Mouse (Mus musculus): ENCODE data around the gene Gm36245. TPM values are rescaled to one million over a fixed set of nuclear protein-coding genes. Genes with fewer than 3 reads are reported as not detected.
"Not testable (repeated sequence)": the region's sequence is repeated elsewhere in the genome, so short reads cannot be mapped to it uniquely, and the experiment has no call there.

The Gm36245 gene
- polyA plus RNA-seq, 1 experiment from 2014 or later, result not detected

GRCm38 (mm10) chr15:77588981-77589380, 10.1 kb upstream of the Gm36245 start:
- no peaks in the 10 kb centered on the region for H3K4me1 ChIP-seq (ENCODE audit: insufficient read depth)
- TF ChIP-seq EP300 (IDR thresholded peaks at IDR 0.05; ENCODE audit: low read depth) (no peak), CTCF (IDR thresholded peaks at IDR 0.05; ENCODE audit: low read depth) (no peak)
- no peak overlapping the region for H3K4me2 ChIP-seq (ENCODE audit: low read depth, low read length)
- no peak overlapping the region for H3K27ac ChIP-seq (ENCODE audit: low read depth)
- no peaks in the 10 kb centered on the region for H3K9me3 ChIP-seq (ENCODE audit: low read length)
- no peaks in the 10 kb centered on the region for H3K27me3 ChIP-seq (ENCODE audit: insufficient read depth, low read length)
- ATAC-seq (no peak), DNase-seq (no peak)
- no peak overlapping the region for H3K9ac ChIP-seq (replicated peaks)
- H3K4me3 ChIP-seq (ENCODE audit: low read depth, low read length), result no peak overlapping the region
- no peaks in the 10 kb centered on the region for H3K36me3 ChIP-seq (replicated peaks; ENCODE audit: insufficient read depth, low read length)

GRCm38 (mm10) chr15:77590881-77591280, 8.2 kb upstream of the Gm36245 start:
- ATAC-seq, result no peak
- Histone ChIP-seq H3K9me3 (ENCODE audit: low read length) (no peaks in the 10 kb centered on the region), H3K36me3 (replicated peaks; ENCODE audit: insufficient read depth, low read length) (no peaks in the 10 kb centered on the region), H3K4me2 (ENCODE audit: low read depth, low read length) (no peak overlapping the region), H3K4me1 (ENCODE audit: insufficient read depth) (no peaks in the 10 kb centered on the region), H3K27me3 (ENCODE audit: insufficient read depth, low read length) (no peaks in the 10 kb centered on the region), H3K4me3 (ENCODE audit: low read depth, low read length) (no peak overlapping the region), H3K9ac (replicated peaks) (no peak overlapping the region), H3K27ac (ENCODE audit: low read depth) (no peak overlapping the region)
- DNase-seq, result no peak
- WGBS (ENCODE audit: insufficient replicate concordance), result 57% methylated on average over 2 of the region's 2 CpGs
- no peak for TF ChIP-seq CTCF (IDR thresholded peaks at IDR 0.05; ENCODE audit: low read depth)
- no peak for TF ChIP-seq EP300 (IDR thresholded peaks at IDR 0.05; ENCODE audit: low read depth)

- H3K9ac ChIP-seq (replicated peaks), result no peak overlapping the region
- no peaks in the 10 kb centered on the region for H3K36me3 ChIP-seq (replicated peaks; ENCODE audit: insufficient read depth, low read length)
- 45% methylated on average over 1 of the region's 1 CpGs for WGBS (ENCODE audit: insufficient replicate concordance)
- no peaks in the 10 kb centered on the region for H3K27me3 ChIP-seq (ENCODE audit: insufficient read depth, low read length)
- no peaks in the 10 kb centered on the region for H3K9me3 ChIP-seq (ENCODE audit: low read length)
- no peak for ATAC-seq
- TF ChIP-seq CTCF (IDR thresholded peaks at IDR 0.05; ENCODE audit: low read depth), result no peak
- no peak for TF ChIP-seq EP300 (IDR thresholded peaks at IDR 0.05; ENCODE audit: low read depth)
- H3K4me2 ChIP-seq (ENCODE audit: low read depth, low read length), result no peak overlapping the region
- H3K4me3 ChIP-seq (ENCODE audit: low read depth, low read length), result no peak overlapping the region
- no peaks in the 10 kb centered on the region for H3K4me1 ChIP-seq (ENCODE audit: insufficient read depth)
- no peak for DNase-seq
- no peak overlapping the region for H3K27ac ChIP-seq (ENCODE audit: low read depth)
Measured at GRCm38 (mm10) chr15:77593557-77593956, 5.5 kb upstream of the Gm36245 start.

- ATAC-seq (no peak), DNase-seq (no peak)
- Histone ChIP-seq H3K36me3 (replicated peaks; ENCODE audit: insufficient read depth, low read length) (no peaks in the 10 kb centered on the region), H3K27me3 (ENCODE audit: insufficient read depth, low read length) (no peaks in the 10 kb centered on the region), H3K9me3 (ENCODE audit: low read length) (no peaks in the 10 kb centered on the region), H3K27ac (ENCODE audit: low read depth) (no peak within 1 kb of the TSS), H3K4me1 (ENCODE audit: insufficient read depth) (no peaks in the 10 kb centered on the region), H3K4me2 (ENCODE audit: low read depth, low read length) (no peak within 1 kb of the TSS), H3K9ac (replicated peaks) (no peak within 1 kb of the TSS), H3K4me3 (ENCODE audit: low read depth, low read length) (no peak within 1 kb of the TSS)
- WGBS (ENCODE audit: insufficient replicate concordance), result 52% methylated on average over 5 of the region's 5 CpGs
- TF ChIP-seq EP300 (IDR thresholded peaks at IDR 0.05; ENCODE audit: low read depth) (no peak), CTCF (IDR thresholded peaks at IDR 0.05; ENCODE audit: low read depth) (no peak)
Measured at GRCm38 (mm10) chr15:77595961-77596360, 3.1 kb upstream of the Gm36245 start, which contains the start of gene Apol10b. TSS of gene Apol10b (minus strand) at chr15:77596125.

GRCm38 (mm10) chr15:77598429-77598828, 629 bp upstream of the Gm36245 start:
- TF ChIP-seq EP300 (IDR thresholded peaks at IDR 0.05; ENCODE audit: low read depth) (no peak), CTCF (IDR thresholded peaks at IDR 0.05; ENCODE audit: low read depth) (no peak)
- Histone ChIP-seq H3K27ac (ENCODE audit: low read depth) (no peak overlapping the region), H3K9me3 (ENCODE audit: low read length) (no peaks in the 10 kb centered on the region), H3K36me3 (replicated peaks; ENCODE audit: insufficient read depth, low read length) (no peaks in the 10 kb centered on the region), H3K4me2 (ENCODE audit: low read depth, low read length) (no peak overlapping the region), H3K9ac (replicated peaks) (no peak overlapping the region), H3K27me3 (ENCODE audit: insufficient read depth, low read length) (no peaks in the 10 kb centered on the region), H3K4me3 (ENCODE audit: low read depth, low read length) (no peak overlapping the region), H3K4me1 (ENCODE audit: insufficient read depth) (no peaks in the 10 kb centered on the region)
- 45% methylated on average over 3 of the region's 3 CpGs for WGBS (ENCODE audit: insufficient replicate concordance)
- DNase-seq (no peak), ATAC-seq (no peak)

- no peaks in the 10 kb centered on the region for H3K36me3 ChIP-seq (replicated peaks; ENCODE audit: insufficient read depth, low read length)
- H3K4me3 ChIP-seq (ENCODE audit: low read depth, low read length), result no peak overlapping the region
- TF ChIP-seq EP300 (IDR thresholded peaks at IDR 0.05; ENCODE audit: low read depth), result no peak
- no peak for TF ChIP-seq CTCF (IDR thresholded peaks at IDR 0.05; ENCODE audit: low read depth)
- H3K9me3 ChIP-seq (ENCODE audit: low read length), result no peaks in the 10 kb centered on the region
- H3K4me1 ChIP-seq (ENCODE audit: insufficient read depth), result no peaks in the 10 kb centered on the region
- DNase-seq (no peak), ATAC-seq (no peak)
- H3K27ac ChIP-seq (ENCODE audit: low read depth), result no peak overlapping the region
- H3K4me2 ChIP-seq (ENCODE audit: low read depth, low read length), result no peak overlapping the region
- WGBS (ENCODE audit: insufficient replicate concordance), result 77% methylated on average over 3 of the region's 3 CpGs
- H3K9ac ChIP-seq (replicated peaks), result no peak overlapping the region
- H3K27me3 ChIP-seq (ENCODE audit: insufficient read depth, low read length), result no peaks in the 10 kb centered on the region
Measured at GRCm38 (mm10) chr15:77606069-77606468, 7.0 kb downstream of the Gm36245 start.

GRCm38 (mm10) chr15:77624710-77625109, 25.7 kb downstream of the Gm36245 start:
- TF ChIP-seq EP300 (IDR thresholded peaks at IDR 0.05; ENCODE audit: low read depth) (no peak), CTCF (IDR thresholded peaks at IDR 0.05; ENCODE audit: low read depth) (no peak)
- Histone ChIP-seq H3K27ac (ENCODE audit: low read depth) (no peak overlapping the region), H3K36me3 (replicated peaks; ENCODE audit: insufficient read depth, low read length) (no peaks in the 10 kb centered on the region), H3K9ac (replicated peaks) (no peak overlapping the region), H3K27me3 (ENCODE audit: insufficient read depth, low read length) (no peaks in the 10 kb centered on the region), H3K9me3 (ENCODE audit: low read length) (no peaks in the 10 kb centered on the region), H3K4me1 (ENCODE audit: insufficient read depth) (no peaks in the 10 kb centered on the region), H3K4me2 (ENCODE audit: low read depth, low read length) (no peak overlapping the region), H3K4me3 (ENCODE audit: low read depth, low read length) (no peak overlapping the region)
- DNase-seq, result no peak
- 89% methylated on average over 1 of the region's 1 CpGs for WGBS (ENCODE audit: insufficient replicate concordance)
- no peak for ATAC-seq

GRCm38 (mm10) chr15:77626471-77626870, 27.4 kb downstream of the Gm36245 start:
- not testable (repeated sequence) for H3K4me2 ChIP-seq (ENCODE audit: low read depth, low read length); ATAC-seq; DNase-seq; H3K27ac ChIP-seq (ENCODE audit: low read depth); H3K4me3 ChIP-seq (ENCODE audit: low read depth, low read length); H3K27me3 ChIP-seq (ENCODE audit: insufficient read depth, low read length); H3K9ac ChIP-seq (replicated peaks); H3K4me1 ChIP-seq (ENCODE audit: insufficient read depth); H3K36me3 ChIP-seq (replicated peaks; ENCODE audit: insufficient read depth, low read length); H3K9me3 ChIP-seq (ENCODE audit: low read length)
- whole genome bisulfite sequencing (ENCODE audit: insufficient replicate concordance), result 55% methylated on average over 4 of the region's 4 CpGs
